ENCODE assay signal across 16 mouse cellular contexts in genomic region chr19:20558069-20558468, GRCm38 (mm10).
"Had no signal": no experiment of that assay in that cellular context is flagged by ENCODE, and none has a peak within 500 bp of the region (broad histone marks: within the 10 kb centered on the region; RNA-seq: fewer than 3 reads in every experiment).

No protein-coding gene starts in this region.

- H3K9ac ChIP-seq: neural tube, embryonic 12.5 days; neural tube, embryonic 13.5 days; neural tube, embryonic 15.5 days; stomach, embryonic 15.5 days had no signal

- H3K36me3 ChIP-seq: neural tube, embryonic 12.5 days; neural tube, embryonic 13.5 days; neural tube, embryonic 15.5 days; stomach, embryonic 15.5 days had no signal

- H3K9me3 ChIP-seq: neural tube, embryonic 12.5 days; neural tube, embryonic 13.5 days; neural tube, embryonic 15.5 days; stomach, embryonic 15.5 days had no signal

- H3K27me3 ChIP-seq: neural tube, embryonic 12.5 days; neural tube, embryonic 13.5 days; neural tube, embryonic 15.5 days; stomach, embryonic 15.5 days had no signal

- H3K4me1 ChIP-seq: neural tube, embryonic 12.5 days; neural tube, embryonic 13.5 days; neural tube, embryonic 15.5 days; stomach, embryonic 15.5 days had no signal

- H3K4me3 ChIP-seq: neural tube, embryonic 12.5 days; neural tube, embryonic 13.5 days; neural tube, embryonic 15.5 days; stomach, embryonic 15.5 days had no signal

- H3K27ac ChIP-seq: neural tube, embryonic 12.5 days; neural tube, embryonic 13.5 days; neural tube, embryonic 15.5 days had no signal

- DNase-seq: retina, postnatal 1 day; right cerebral cortex, adult 18-20 months; right cerebral cortex, postnatal 14 days; right cerebral cortex, postnatal 25 days; right cerebral cortex, postnatal 4 days; spleen, adult 18-20 months; thymus, adult 18-20 months; thymus, adult 2 months; thymus, postnatal 14 days; thymus, postnatal 25 days; thymus, postnatal 36 days; thymus, postnatal 4 days had no signal
